Mouse (Mus musculus): ENCODE measurements at regions not wholly inside any gene's neighbourhood (a gene's known extent, or its start where the extent isn't known, plus 50 kb on each side); places are given as distances from the start of the nearest gene placed in this dataset.

GRCm38 (mm10) chr8:31713321-31714076 is 1715.0 kb upstream of the 5930422O12Rik start:
- TF ChIP-seq MAZ (IDR thresholded peaks at IDR 0.05; ENCODE audit: low read depth, low read length) (no peak), JUN (IDR thresholded peaks at IDR 0.05; ENCODE audit: insufficient read depth, low read depth, low read length) (no peak), CTCF (conservative IDR thresholded peaks at IDR 0.05 in 1 of 2, IDR thresholded peaks at IDR 0.05 in 1 of 2; ENCODE audit: low read depth in 2 of 2, low read length in 2 of 2) (no peak), POLR2A (IDR thresholded peaks at IDR 0.05; ENCODE audit: low read depth, low read length) (no peak), MXI1 (IDR thresholded peaks at IDR 0.05; ENCODE audit: low read depth, low read length) (no peak), BHLHE40 (IDR thresholded peaks at IDR 0.05; ENCODE audit: low read depth, low read length) (no peak), POLR2AphosphoS2 (IDR thresholded peaks at IDR 0.05; ENCODE audit: low read depth, low read length) (no peak), E2F4 (IDR thresholded peaks at IDR 0.05; ENCODE audit: insufficient replicate concordance, low read depth, low read length) (no peak)
